Mouse (Mus musculus) embryonic facial prominence, embryonic 13.5 days (tissue): Measurements from ENCODE around the gene Bcl11a. TPM values are rescaled to one million over a fixed set of nuclear protein-coding genes. Genes with fewer than 3 reads are reported as not detected.

ENCODE experiments used
- ATAC-seq: fragments of 200-750 bp; cut with Nextera tagmentation; 2 replicates; pipeline ENCODE4 v1.8.0; 2017; ENCODE audit warnings: low read depth; ENCODE audit not compliant: insufficient number of reproducible peaks, insufficient read depth, low FRiP score, low TSS enrichment
- H3K27ac ChIP-seq: fragments of 300-500 bp; sonication (generic); 2 replicates; pipeline ENCODE4 v1.5.1; 2015; ENCODE audit warnings: moderate library complexity, mild to moderate bottlenecking, inconsistent platforms
- H3K27me3 ChIP-seq: fragments of 300-500 bp; sonication (generic); 2 replicates; pipeline ENCODE4 v1.6.1; 2015; ENCODE audit warnings: mild to moderate bottlenecking, inconsistent platforms
- H3K36me3 ChIP-seq: fragments of 300-500 bp; sonication (generic); 2 replicates; pipeline ENCODE4 v1.6.1; 2015; ENCODE audit warnings: mild to moderate bottlenecking, inconsistent platforms
- H3K4me1 ChIP-seq: fragments of 300-500 bp; sonication (generic); 2 replicates; pipeline ENCODE4 v1.6.1; 2015; ENCODE audit warnings: inconsistent platforms
- H3K4me2 ChIP-seq: fragments of 300-500 bp; sonication (generic); 2 replicates; pipeline ENCODE4 v1.6.1; 2015; ENCODE audit warnings: moderate library complexity, mild to moderate bottlenecking, inconsistent platforms
- H3K4me3 ChIP-seq: fragments of 300-500 bp; sonication (generic); 2 replicates; pipeline ENCODE4 v1.5.1; 2015; ENCODE audit warnings: mild to moderate bottlenecking, inconsistent platforms
- H3K9ac ChIP-seq: fragments of 300-500 bp; sonication (generic); 2 replicates; pipeline ENCODE4 v1.6.1; 2015; ENCODE audit warnings: mild to moderate bottlenecking, inconsistent platforms
- H3K9me3 ChIP-seq: fragments of 300-500 bp; sonication (generic); 2 replicates; pipeline ENCODE4 v1.6.1; 2016; ENCODE audit warnings: inconsistent platforms
- WGBS: fragments of 180-500 bp; shearing (Covaris S2); methylation state at CpG from one replicate; pipeline ENCODE4 v1.1.7; 2015; ENCODE audit warnings: mixed read lengths; 5-methylcytosine and 5-hydroxymethylcytosine counted together
- polyA plus RNA-seq: library from polyadenylated mRNA; unstranded; fragments of >200 nt; fragmentation: Nextera tagmentation; extraction: Ambion mirVana; gene quantifications from 2 replicates; pipeline ENCODE4 v1.2.1, GENCODE M21; 2015

Bcl11a gene
- 70.0 and 79.1 TPM in 2 replicates for polyA plus RNA-seq

DNA sequence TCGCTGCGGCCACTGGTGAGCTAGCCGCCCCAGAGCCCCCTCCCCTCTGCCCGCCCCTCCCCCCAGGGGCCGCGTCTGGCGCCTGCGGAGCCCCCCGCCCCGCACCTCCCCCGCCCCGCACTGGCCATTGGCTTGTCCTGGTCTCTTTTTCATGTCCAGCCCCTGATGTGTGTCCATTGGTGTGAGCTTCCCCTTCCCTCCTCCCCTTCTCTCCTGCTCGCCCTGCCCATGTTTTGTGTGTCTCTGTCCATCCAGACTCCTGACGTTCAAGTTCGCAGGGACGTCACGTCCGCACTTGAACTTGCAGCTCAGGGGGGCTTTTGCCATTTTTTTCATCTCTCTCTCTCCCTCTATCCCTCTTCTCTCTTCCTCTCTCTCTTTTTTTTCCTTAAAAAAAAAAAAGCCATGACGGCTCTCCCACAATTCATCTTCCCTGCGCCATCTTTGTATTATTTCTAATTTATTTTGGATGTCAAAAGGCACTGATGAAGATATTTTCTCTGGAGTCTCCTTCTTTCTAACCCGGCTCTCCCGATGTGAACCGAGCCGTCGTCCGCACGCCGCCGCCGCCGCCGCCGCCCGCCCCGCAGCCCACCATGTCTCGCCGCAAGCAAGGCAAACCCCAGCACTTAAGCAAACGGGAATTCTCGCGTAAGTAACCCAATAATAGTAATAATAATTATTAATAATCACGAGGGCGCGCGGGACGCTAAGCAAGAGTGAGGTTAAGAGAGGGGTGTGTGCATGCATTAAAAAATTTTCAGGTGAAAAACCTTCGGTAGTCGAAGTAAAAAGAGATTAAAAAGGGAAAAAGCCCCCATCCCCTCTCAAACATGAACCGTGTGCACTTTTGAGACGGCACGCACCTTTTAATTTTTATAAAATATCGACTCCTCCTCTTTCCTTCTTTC lies at the start of gene Bcl11a:
Bcl11a (plus strand) TSS at position 262 of the 911 bp plus-strand sequence.
- peak; percentile 16; the same call in 1 of the 2 replicates for ATAC-seq
- under 1% methylated on average over 39 of the region's 51 CpGs for WGBS
- Histone ChIP-seq H3K27ac (peak within 1 kb of the TSS; percentile 99), H3K4me3 (peak within 1 kb of the TSS; percentile 85), H3K36me3 (no peaks in the 10 kb centered on the region), H3K4me2 (peak within 1 kb of the TSS; percentile 94), H3K27me3 (0 out of 2 replicates have a peak, but pooled peaks cover 2% of the 10 kb centered on the region), H3K9ac (peak within 1 kb of the TSS; percentile 99), H3K4me1 (peaks cover 12% of the 10 kb centered on the region), H3K9me3 (no peaks in the 10 kb centered on the region)

DNA sequence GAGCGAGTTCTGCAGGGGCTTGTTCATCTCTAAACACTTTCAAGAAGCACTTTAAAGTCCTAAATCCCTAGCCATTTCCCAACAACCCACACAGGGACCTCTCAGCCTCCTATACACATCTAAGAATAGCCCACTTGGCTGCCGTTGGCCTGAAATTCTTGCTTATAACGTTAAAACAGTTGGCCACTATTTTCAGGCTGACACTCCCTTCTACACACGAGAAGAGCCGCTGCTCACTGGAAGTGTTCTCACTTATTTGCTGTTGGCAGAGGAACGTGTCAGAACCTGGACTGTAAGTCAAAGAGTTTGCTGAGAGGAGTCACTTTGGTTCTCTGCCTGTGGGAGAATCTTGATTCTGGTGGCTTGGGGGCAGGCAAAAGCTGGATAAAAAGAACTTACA lies 33.8 kb upstream of the Bcl11a start:
- Histone ChIP-seq H3K4me2 (no peak overlapping the region), H3K9ac (no peak overlapping the region), H3K27ac (no peak overlapping the region), H3K4me3 (no peak overlapping the region), H3K27me3 (no peaks in the 10 kb centered on the region), H3K4me1 (no peaks in the 10 kb centered on the region), H3K9me3 (no peaks in the 10 kb centered on the region), H3K36me3 (no peaks in the 10 kb centered on the region)
- ATAC-seq: no peak
- WGBS: 67% methylated on average over 6 of the region's 6 CpGs

DNA sequence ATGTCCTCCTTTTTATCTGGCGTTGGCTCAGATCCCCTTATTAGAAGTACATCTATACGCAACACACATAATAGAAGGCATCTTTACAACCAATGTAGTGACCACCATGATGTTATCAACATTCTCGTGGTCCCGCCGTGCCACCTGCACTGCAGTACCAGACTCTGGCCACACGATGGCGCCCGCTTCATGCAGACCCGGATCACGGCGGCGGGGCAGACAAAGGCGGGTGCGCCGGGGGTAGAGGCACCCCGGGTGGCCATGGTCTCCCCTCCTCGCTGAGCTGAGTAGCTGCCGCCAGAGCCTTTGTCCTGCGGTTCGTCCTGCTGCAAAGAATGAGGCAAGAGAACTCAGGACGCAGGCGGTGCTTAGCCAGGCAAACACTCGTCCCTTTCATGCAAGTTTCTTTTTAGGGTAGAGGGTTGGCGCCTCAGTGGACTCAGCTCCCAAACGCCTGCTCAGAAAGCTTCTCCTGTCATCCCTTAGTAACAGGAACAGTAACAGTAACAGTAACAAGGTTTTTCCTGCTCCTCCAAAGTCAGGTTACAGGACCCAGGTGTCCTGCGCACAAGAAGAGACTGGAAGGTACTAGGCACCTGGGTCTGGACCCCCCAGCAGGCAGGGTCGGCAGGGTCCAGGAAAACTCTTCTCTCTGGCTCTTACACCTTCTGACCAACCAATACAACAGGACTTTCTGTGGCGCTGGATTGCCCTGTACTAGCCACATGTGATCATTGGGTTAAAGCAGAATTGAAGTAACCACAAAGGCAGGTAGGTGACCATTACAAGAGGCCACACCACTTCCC lies 28.4 kb upstream of the Bcl11a start:
- H3K36me3 ChIP-seq: no peaks in the 10 kb centered on the region
- peaks cover 9% of the 10 kb centered on the region for H3K4me1 ChIP-seq
- peak; percentile 82; the same call in 1 of the 2 replicates for ATAC-seq
- H3K4me3 ChIP-seq: peak overlapping the region; percentile 53
- WGBS: 4% methylated on average over 28 of the region's 28 CpGs
- H3K27ac ChIP-seq: peak overlapping the region; percentile 57; the same call in 1 of the 2 replicates
- H3K9ac ChIP-seq: peak overlapping the region; percentile 78
- H3K4me2 ChIP-seq: peak overlapping the region; percentile 64
- H3K9me3 ChIP-seq: no peaks in the 10 kb centered on the region
- H3K27me3 ChIP-seq: no peaks in the 10 kb centered on the region

DNA sequence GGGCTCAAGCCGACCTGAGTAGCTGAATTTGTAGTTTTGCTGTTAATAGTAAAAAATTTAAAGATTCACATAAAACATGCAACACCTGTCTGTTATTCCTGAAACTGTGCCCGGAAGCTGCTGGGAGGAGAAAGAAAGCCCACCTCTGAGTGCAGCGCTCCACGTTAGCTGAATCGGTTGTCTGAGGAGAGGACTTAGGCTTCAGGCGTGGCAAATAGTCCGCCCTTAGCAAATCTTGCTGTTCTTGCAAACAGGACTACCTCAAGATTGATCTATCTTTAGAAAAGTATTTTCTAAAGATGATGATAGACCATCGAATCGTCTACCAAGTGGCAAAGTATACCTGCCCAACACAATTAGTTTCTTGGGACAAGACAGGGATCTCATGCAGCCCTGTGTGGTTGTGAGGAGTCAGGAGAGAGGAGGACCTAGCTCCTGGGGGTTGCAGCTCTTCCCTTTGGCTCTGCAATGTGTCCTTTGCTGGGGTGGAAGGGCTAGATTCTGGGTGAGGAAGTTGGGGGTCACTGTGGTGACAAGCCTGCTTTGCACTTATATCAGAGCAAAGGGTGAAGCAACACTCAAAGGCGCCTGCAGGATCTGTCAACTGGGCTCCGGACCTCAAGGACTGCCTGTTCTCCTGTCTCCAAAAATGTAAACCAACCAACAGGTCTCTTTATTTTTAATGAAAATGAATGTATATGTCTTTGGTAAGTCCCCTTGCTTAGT lies 27.7 kb upstream of the Bcl11a start:
- 78% methylated on average over 11 of the region's 11 CpGs for WGBS
- H3K9ac ChIP-seq: 0 out of 2 replicates have a peak overlapping the region, but pooled peaks have one; percentile 78
- H3K27me3 ChIP-seq: no peaks in the 10 kb centered on the region
- H3K4me2 ChIP-seq: peak overlapping the region; percentile 64
- H3K4me1 ChIP-seq: peaks cover 9% of the 10 kb centered on the region
- no peaks in the 10 kb centered on the region for H3K9me3 ChIP-seq
- peak overlapping the region; percentile 53; the same call in 1 of the 2 replicates for H3K4me3 ChIP-seq
- no peak for ATAC-seq
- H3K36me3 ChIP-seq: no peaks in the 10 kb centered on the region
- H3K27ac ChIP-seq: no peak overlapping the region

DNA sequence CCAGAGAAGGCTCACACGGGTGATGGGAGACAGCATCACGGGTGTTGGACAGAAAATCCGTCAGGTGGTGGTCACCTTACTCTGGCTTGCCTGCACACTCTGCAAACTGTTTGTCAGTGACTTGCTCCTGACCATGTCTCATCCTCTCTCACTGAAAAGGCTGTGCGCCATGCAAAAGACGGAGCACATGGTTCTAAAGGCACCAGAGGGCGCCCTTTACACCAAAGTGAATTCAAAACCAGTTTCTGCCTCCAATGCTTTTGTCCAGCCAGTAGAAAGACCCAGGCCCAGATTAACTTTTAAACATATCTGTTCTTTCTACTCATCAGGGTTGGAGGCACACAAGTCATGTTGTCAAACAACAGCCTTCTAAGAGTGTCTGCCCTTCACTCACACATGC lies 25.0 kb upstream of the Bcl11a start:
- no peak overlapping the region for H3K9ac ChIP-seq
- H3K4me3 ChIP-seq: no peak overlapping the region
- H3K27me3 ChIP-seq: no peaks in the 10 kb centered on the region
- no peaks in the 10 kb centered on the region for H3K36me3 ChIP-seq
- no peak overlapping the region for H3K4me2 ChIP-seq
- H3K9me3 ChIP-seq: no peaks in the 10 kb centered on the region
- no peak overlapping the region for H3K27ac ChIP-seq
- 69% methylated on average over 6 of the region's 6 CpGs for WGBS
- peaks cover 9% of the 10 kb centered on the region for H3K4me1 ChIP-seq
- ATAC-seq: no peak

DNA sequence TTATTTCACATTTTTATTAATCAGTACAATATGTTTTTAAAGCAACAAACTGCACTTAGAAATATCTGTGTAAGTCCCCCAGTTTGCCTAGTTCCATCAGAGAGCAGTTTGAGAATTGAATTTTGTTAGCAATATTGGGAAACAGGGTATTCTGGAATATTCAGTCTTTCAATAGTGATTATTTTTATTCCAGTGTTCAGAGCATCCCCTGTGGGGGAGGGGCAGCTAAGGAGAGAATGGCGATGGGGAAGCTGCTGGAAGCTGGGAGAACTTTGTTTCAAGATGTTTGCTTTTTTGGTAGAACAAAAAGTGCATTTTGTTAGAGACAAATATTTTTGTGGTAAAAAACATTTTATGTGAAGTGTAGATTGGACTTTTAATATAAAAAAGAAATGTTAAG lies 18.7 kb upstream of the Bcl11a start:
- Histone ChIP-seq H3K9ac (no peak overlapping the region), H3K27me3 (no peaks in the 10 kb centered on the region), H3K4me2 (no peak overlapping the region), H3K27ac (no peak overlapping the region), H3K4me1 (peaks cover 14% of the 10 kb centered on the region), H3K36me3 (no peaks in the 10 kb centered on the region), H3K9me3 (no peaks in the 10 kb centered on the region), H3K4me3 (no peak overlapping the region)
- ATAC-seq: no peak
- 11% methylated on average over 1 of the region's 1 CpGs for WGBS

DNA sequence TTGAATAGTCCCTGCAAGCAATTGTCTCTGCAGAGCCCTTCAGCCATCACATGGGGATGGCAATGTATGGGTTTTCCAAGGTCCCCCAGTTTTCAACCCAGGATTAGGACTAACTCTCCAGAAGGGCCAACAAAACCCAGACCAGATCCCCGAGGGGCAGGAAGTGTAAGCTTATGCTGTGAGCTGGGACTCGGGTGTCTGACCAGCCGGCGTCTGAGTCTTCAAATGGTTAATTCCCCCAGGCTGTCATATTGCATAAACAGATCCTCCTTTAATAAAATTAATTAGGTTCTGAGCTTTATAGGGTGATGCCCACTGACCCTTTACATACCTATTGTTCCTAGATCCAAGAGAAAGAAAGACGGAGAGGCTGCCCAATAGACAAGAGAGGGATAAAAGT lies 17.4 kb upstream of the Bcl11a start:
- peaks cover 14% of the 10 kb centered on the region for H3K4me1 ChIP-seq
- no peaks in the 10 kb centered on the region for H3K9me3 ChIP-seq
- peak overlapping the region; percentile 71 for H3K4me2 ChIP-seq
- peak overlapping the region; percentile 61; the same call in 1 of the 2 replicates for H3K9ac ChIP-seq
- no peak overlapping the region for H3K27ac ChIP-seq
- no peaks in the 10 kb centered on the region for H3K27me3 ChIP-seq
- 6% methylated on average over 5 of the region's 5 CpGs for WGBS
- peak overlapping the region; percentile 40 for H3K4me3 ChIP-seq
- H3K36me3 ChIP-seq: no peaks in the 10 kb centered on the region
- no peak for ATAC-seq

DNA sequence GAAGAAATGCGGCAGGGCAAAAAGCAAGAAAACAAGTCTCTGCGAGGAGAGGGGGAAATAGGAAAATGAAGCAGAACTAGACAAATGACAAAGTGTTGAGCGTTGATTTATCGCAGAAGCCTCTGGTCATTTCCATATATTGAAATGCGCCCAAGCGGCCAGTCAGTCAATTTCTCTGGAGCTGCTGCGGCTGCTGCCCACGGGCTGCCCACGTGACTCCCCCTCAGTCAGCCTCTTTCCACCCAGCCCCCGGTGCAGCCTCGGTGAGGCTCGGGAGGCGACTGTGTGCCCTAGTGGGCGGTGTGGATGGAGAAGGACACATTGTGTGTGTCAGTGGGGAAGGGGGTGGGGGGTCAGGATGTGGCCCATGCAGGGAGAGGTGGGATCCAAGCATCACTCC lies 16.0 kb upstream of the Bcl11a start:
- 1% methylated on average over 14 of the region's 14 CpGs for WGBS
- peak overlapping the region; percentile 71 for H3K4me2 ChIP-seq
- no peaks in the 10 kb centered on the region for H3K27me3 ChIP-seq
- no peaks in the 10 kb centered on the region for H3K9me3 ChIP-seq
- H3K4me1 ChIP-seq: peaks cover 14% of the 10 kb centered on the region
- ATAC-seq: 0 out of 2 replicates have a peak, but pooled peaks have one; percentile 59
- H3K36me3 ChIP-seq: no peaks in the 10 kb centered on the region
- H3K4me3 ChIP-seq: peak overlapping the region; percentile 40
- peak overlapping the region; percentile 58 for H3K9ac ChIP-seq
- H3K27ac ChIP-seq: no peak overlapping the region

DNA sequence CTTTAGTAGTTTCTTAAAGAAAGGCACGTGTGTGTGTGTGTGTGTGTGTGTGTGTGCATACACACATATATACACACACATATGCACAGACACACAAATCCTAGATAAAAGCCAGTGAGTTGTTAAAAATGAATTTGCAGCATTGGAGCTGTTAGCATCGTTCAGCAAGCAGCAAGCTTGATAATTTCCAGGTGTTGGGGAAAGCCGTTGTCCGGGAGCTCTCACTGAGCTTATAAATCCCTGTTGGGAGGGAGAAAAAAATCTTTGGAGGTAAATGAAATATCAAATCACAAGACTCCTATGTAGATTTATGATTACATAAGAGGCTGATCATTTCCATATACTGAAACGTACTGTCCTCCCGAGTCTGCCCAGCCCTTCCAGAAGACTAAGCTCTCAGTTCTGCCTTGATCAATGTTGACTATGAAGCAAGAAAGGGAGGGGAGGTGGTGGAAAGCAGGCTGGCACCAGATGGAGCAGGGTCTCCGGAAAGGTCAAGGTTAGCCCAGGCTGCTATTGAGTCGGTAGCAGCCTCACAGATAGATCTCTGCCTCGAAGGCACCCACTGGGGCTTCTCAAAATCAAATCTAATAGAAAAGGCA lies 15.3 kb upstream of the Bcl11a start:
- no peaks in the 10 kb centered on the region for H3K36me3 ChIP-seq
- peak overlapping the region; percentile 71; the same call in 1 of the 2 replicates for H3K4me2 ChIP-seq
- 21% methylated on average over 9 of the region's 9 CpGs for WGBS
- H3K9ac ChIP-seq: no peak overlapping the region
- ATAC-seq: no peak
- H3K27ac ChIP-seq: no peak overlapping the region
- H3K27me3 ChIP-seq: no peaks in the 10 kb centered on the region
- peaks cover 14% of the 10 kb centered on the region for H3K4me1 ChIP-seq
- no peak overlapping the region for H3K4me3 ChIP-seq
- H3K9me3 ChIP-seq: no peaks in the 10 kb centered on the region

DNA sequence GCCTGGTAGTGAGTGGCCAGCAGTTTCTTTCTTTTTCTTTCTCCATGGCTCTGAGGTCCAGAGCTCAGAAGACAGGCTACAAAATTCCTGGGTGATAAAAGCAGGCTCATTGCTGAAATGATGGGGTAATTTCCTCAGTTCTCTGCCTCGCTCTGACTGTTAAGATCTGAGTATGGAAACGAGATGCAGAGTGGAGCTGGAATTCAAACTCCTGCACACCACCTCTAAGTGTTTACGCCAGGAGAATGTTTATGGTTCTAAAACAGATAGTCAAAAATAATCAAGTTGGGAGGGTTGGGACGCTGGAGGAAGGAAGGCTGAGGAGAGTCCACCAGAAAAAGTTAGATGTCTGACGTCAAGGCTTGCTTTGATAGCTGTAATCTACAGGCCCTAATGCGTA lies 13.6 kb upstream of the Bcl11a start:
- H3K27ac ChIP-seq: no peak overlapping the region
- 75% methylated on average over 6 of the region's 6 CpGs for WGBS
- no peak overlapping the region for H3K4me3 ChIP-seq
- no peaks in the 10 kb centered on the region for H3K9me3 ChIP-seq
- no peaks in the 10 kb centered on the region for H3K36me3 ChIP-seq
- peaks cover 14% of the 10 kb centered on the region for H3K4me1 ChIP-seq
- ATAC-seq: no peak
- no peaks in the 10 kb centered on the region for H3K27me3 ChIP-seq
- no peak overlapping the region for H3K4me2 ChIP-seq
- H3K9ac ChIP-seq: no peak overlapping the region

DNA sequence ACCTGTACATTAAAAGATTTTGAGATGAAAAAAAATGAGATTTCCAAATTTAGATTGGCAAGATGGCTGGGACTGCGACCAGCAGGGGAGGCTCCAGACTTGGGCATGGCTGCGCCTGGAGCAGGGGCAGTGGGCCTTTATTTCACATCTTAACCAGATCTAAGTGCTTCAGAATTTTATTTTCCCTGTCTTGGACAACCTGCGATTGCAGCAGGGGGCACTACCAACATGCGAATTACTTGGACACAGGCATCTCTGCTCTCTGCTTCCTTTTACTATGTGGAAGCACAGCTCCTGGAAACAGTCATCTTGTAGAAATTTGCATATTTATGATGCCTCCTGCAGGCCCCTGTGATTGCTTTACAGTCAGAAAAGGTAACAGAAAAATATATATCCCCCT lies 12.5 kb upstream of the Bcl11a start:
- Histone ChIP-seq H3K36me3 (no peaks in the 10 kb centered on the region), H3K4me1 (peaks cover 13% of the 10 kb centered on the region), H3K27me3 (no peaks in the 10 kb centered on the region), H3K4me2 (no peak overlapping the region), H3K4me3 (no peak overlapping the region), H3K9ac (no peak overlapping the region), H3K9me3 (no peaks in the 10 kb centered on the region), H3K27ac (no peak overlapping the region)
- whole genome bisulfite sequencing: 44% methylated on average over 4 of the region's 4 CpGs
- no peak for ATAC-seq
